Mouse (Mus musculus) CH12.LX (cell line): ENCODE data around the gene Ppbp. TPM values are rescaled to one million over a fixed set of nuclear protein-coding genes. Genes with fewer than 3 reads are reported as not detected.

Experiments
- DNase-seq: peaks from one replicate; pipeline ENCODE4 v3.0.0-alpha.2; 2013; ENCODE audit errors: extremely low read depth
- H3K27ac ChIP-seq: 2 replicates; pipeline ENCODE4 v1.5.1; 2012; ENCODE audit warnings: low read depth, mild to moderate bottlenecking, control low read depth, moderate library complexity; ENCODE audit not compliant: insufficient read depth
- H3K27me3 ChIP-seq: replicated peaks from 2 replicates; pipeline ENCODE3; 2012; ENCODE audit warnings: inconsistent platforms
- H3K36me3 ChIP-seq, 2 experiments: replicated peaks in 1 of 2; 2 replicates each; pipeline versions ENCODE3 to v1.6.1; 2012; ENCODE audit warnings: inconsistent platforms in 1 of 2, low read length in 1 of 2, mild to moderate bottlenecking in 1 of 2, mixed read lengths in 1 of 2, moderate library complexity in 1 of 2; ENCODE audit not compliant: control insufficient read depth in 1 of 2, insufficient read depth in 1 of 2
- H3K4me1 ChIP-seq, 2 experiments: 2 replicates each; pipeline ENCODE4 v1.6.1; 2012; ENCODE audit warnings: inconsistent platforms in 1 of 2, moderate library complexity in 1 of 2; ENCODE audit not compliant: insufficient read depth in 2 of 2, control insufficient read depth in 1 of 2
- H3K4me2 ChIP-seq: 2 replicates; pipeline ENCODE4 v1.6.1; 2012; ENCODE audit warnings: low read depth, mild to moderate bottlenecking, control low read depth; ENCODE audit not compliant: poor library complexity, insufficient read depth, severe bottlenecking
- H3K4me3 ChIP-seq, 3 experiments: fragments of 150-350 bp in 1 of 3; sonication (generic) in 1 of 3; replicated peaks in 1 of 3; 2 replicates each; pipeline versions ENCODE3 to v1.5.1; 2011 to 2012; ENCODE audit warnings: low read depth in 2 of 3, low read length in 2 of 3, mild to moderate bottlenecking in 2 of 3, moderate library complexity in 2 of 3, control low read depth in 1 of 3, improper control_type of control experiment in 1 of 3, inconsistent platforms in 1 of 3, mixed read lengths in 1 of 3; ENCODE audit not compliant: poor library complexity in 1 of 3
- H3K79me2 ChIP-seq: replicated peaks from 2 replicates; pipeline ENCODE4 v1.6.1; 2012; ENCODE audit warnings: mild to moderate bottlenecking, moderate library complexity; ENCODE audit not compliant: control insufficient read depth, poor library complexity, insufficient read depth, severe bottlenecking; ENCODE audit errors: extremely low read depth
- H3K9ac ChIP-seq: 2 replicates; pipeline ENCODE4 v1.6.1; 2012; ENCODE audit warnings: low read depth, mild to moderate bottlenecking, control low read depth, moderate library complexity; ENCODE audit not compliant: insufficient read depth
- H3K9me3 ChIP-seq: replicated peaks from 2 replicates; pipeline ENCODE3; 2012; ENCODE audit warnings: low read length, inconsistent platforms, mixed read lengths
- BHLHE40 ChIP-seq: IDR thresholded peaks from 2 replicates; pipeline ENCODE4 v1.6.1; 2011; ENCODE audit warnings: mild to moderate bottlenecking, low read depth, low read length, improper control_type of control experiment
- CHD1 ChIP-seq: IDR thresholded peaks from 2 replicates; pipeline ENCODE4 v1.6.1; 2012; ENCODE audit warnings: low read depth, low read length, improper control_type of control experiment, inconsistent platforms
- CTCF ChIP-seq, 2 experiments: IDR thresholded peaks in 1 of 2; conservative IDR thresholded peaks in 1 of 2; 2 replicates each; pipeline ENCODE4 v1.5.1; 2011 to 2012; ENCODE audit warnings: low read depth in 2 of 2, low read length in 2 of 2, improper control_type of control experiment in 1 of 2, inconsistent platforms in 1 of 2, mild to moderate bottlenecking in 1 of 2, moderate library complexity in 1 of 2
- ELF1 ChIP-seq: IDR thresholded peaks from 2 replicates; pipeline ENCODE4 v1.6.1; 2014; ENCODE audit warnings: low read depth, mild to moderate bottlenecking, inconsistent platforms, low read length, improper control_type of control experiment
- IRF4 ChIP-seq: IDR thresholded peaks from 2 replicates; pipeline ENCODE4 v1.6.1; 2014; ENCODE audit warnings: low read depth, mild to moderate bottlenecking, inconsistent platforms, low read length, improper control_type of control experiment
- JUND ChIP-seq: conservative IDR thresholded peaks from 2 replicates; pipeline ENCODE4 v1.6.1; 2011; ENCODE audit warnings: low read depth, low read length, improper control_type of control experiment
- MAFK ChIP-seq: IDR thresholded peaks from 2 replicates; pipeline ENCODE4 v1.6.1; 2011; ENCODE audit warnings: low read length, improper control_type of control experiment; ENCODE audit not compliant: insufficient replicate concordance
- MAZ ChIP-seq: IDR thresholded peaks from 2 replicates; pipeline ENCODE4 v1.6.1; 2012; ENCODE audit warnings: low read depth, mild to moderate bottlenecking, inconsistent platforms, low read length, improper control_type of control experiment, moderate library complexity
- MXI1 ChIP-seq: IDR thresholded peaks from 2 replicates; pipeline ENCODE4 v1.6.1; 2011; ENCODE audit warnings: mild to moderate bottlenecking, low read depth, low read length, improper control_type of control experiment
- NRF1 ChIP-seq: IDR thresholded peaks from 2 replicates; pipeline ENCODE4 v1.6.1; 2014; ENCODE audit warnings: low read depth, mild to moderate bottlenecking, inconsistent platforms, low read length, improper control_type of control experiment, moderate library complexity
- PAX5 ChIP-seq: IDR thresholded peaks from 2 replicates; pipeline ENCODE4 v1.6.1; 2012; ENCODE audit warnings: low read length, inconsistent platforms, mixed read lengths
- POLR2A ChIP-seq: IDR thresholded peaks from 2 replicates; pipeline ENCODE4 v1.6.1; 2011; ENCODE audit warnings: low read depth, mild to moderate bottlenecking, improper control_type of control experiment, low read length
- SIN3A ChIP-seq: IDR thresholded peaks from 2 replicates; pipeline ENCODE4 v1.6.1; 2012; ENCODE audit warnings: low read length, improper control_type of control experiment, inconsistent platforms
- TCF12 ChIP-seq: IDR thresholded peaks from 2 replicates; pipeline ENCODE4 v1.6.1; 2014; ENCODE audit warnings: low read depth, mild to moderate bottlenecking, inconsistent platforms, low read length, improper control_type of control experiment
- USF2 ChIP-seq: conservative IDR thresholded peaks from 2 replicates; pipeline ENCODE4 v1.6.1; 2011; ENCODE audit warnings: low read depth, low read length, improper control_type of control experiment
- ZC3H11A ChIP-seq: IDR thresholded peaks from 2 replicates; pipeline ENCODE4 v1.6.1; 2012; ENCODE audit warnings: low read depth, mild to moderate bottlenecking, inconsistent platforms, low read length, improper control_type of control experiment
- ZNF384 ChIP-seq: IDR thresholded peaks from 2 replicates; pipeline ENCODE4 v1.6.1; 2012; ENCODE audit warnings: low read depth, low read length, improper control_type of control experiment, inconsistent platforms
- dilution Hi-C: fragments of 300-500 bp; cut with MboI; formaldehyde crosslinking; loops from 2 replicates; pipeline ENCODE4 v1.14.3; 2020; ENCODE audit warnings: low sequenced_read_pairs; ENCODE audit not compliant: extremely low pct_unique_long_range_greater_than_20kb, extremely low pct_ligation_motif_present
- in situ Hi-C: fragments of 300-500 bp; cut with MboI; formaldehyde crosslinking; loops from 3 replicates; pipeline ENCODE4 v1.14.3; 2019; ENCODE audit warnings: low sequenced_read_pairs, low pct_ligation_motif_present, low pct_unique_long_range_greater_than_20kb, mixed read lengths
- polyA plus RNA-seq: library from polyadenylated mRNA; unstranded; fragments of >175 nt; gene quantifications from 2 replicates; pipeline ENCODE4 v1.2.1, GENCODE M21; 2012; ENCODE audit warnings: low read depth; ENCODE audit not compliant: insufficient read length
- total RNA-seq, 2 experiments: library from RNA; depleted of rRNA; stranded (reverse); fragments of 300-350 nt in 1 of 2; fragments of >200 nt in 1 of 2; gene quantifications; 2 replicates each; pipeline ENCODE4 v1.2.3; 2012 to 2014

The Ppbp gene
- total and polyA plus RNA-seq, 3 experiments = not detected

- Histone ChIP-seq H3K9me3 (no peaks in the 10 kb centered on the region), H3K27me3 (no peaks in the 10 kb centered on the region), H3K4me3 (no peak overlapping the region), H3K79me2 (no peaks in the 10 kb centered on the region), H3K4me2 (no peak overlapping the region), H3K9ac (no peak overlapping the region), H3K27ac (no peak overlapping the region), H3K36me3 (no peaks in the 10 kb centered on the region), H3K4me1 (peaks cover 2 to 15% of the 10 kb centered on the region in 2 experiments; a peak in 3 of 4 replicates)
- in situ Hi-C loops (no loop called here), dilution Hi-C loops (no loop called here)
- no peak for TF ChIP-seq BHLHE40
- TF ChIP-seq TCF12 = no peak
- TF ChIP-seq MAZ = no peak
- TF ChIP-seq CTCF (conservative IDR thresholded peaks at IDR 0.05 in 1 of 2, IDR thresholded peaks at IDR 0.05 in 1 of 2; ENCODE audit: low read depth in 2 of 2, low read length in 2 of 2) = no peak
- TF ChIP-seq MXI1 = no peak
- no peak for TF ChIP-seq SIN3A
- no peak for TF ChIP-seq USF2
- no peak for TF ChIP-seq ZNF384
- TF ChIP-seq CHD1 = no peak
- no peak for TF ChIP-seq POLR2A
- TF ChIP-seq MAFK = no peak
- TF ChIP-seq IRF4 = no peak
- TF ChIP-seq ZC3H11A = no peak
- TF ChIP-seq ELF1 = no peak
- no peak for TF ChIP-seq JUND
- TF ChIP-seq PAX5 = no peak
- no peak for TF ChIP-seq NRF1
- DNase-seq = no peak
Observed at GRCm38 (mm10) chr5:90753934-90754333, 14.4 kb upstream of the Ppbp start.

GRCm38 (mm10) chr5:90758020-90758605 is 10.2 kb upstream of the Ppbp start:
- no peak overlapping the region for H3K27ac ChIP-seq
- H3K4me2 ChIP-seq = no peak overlapping the region
- no peak for TF ChIP-seq ZC3H11A
- no peak for TF ChIP-seq SIN3A
- TF ChIP-seq MAFK = peak; percentile 71
- no peak for TF ChIP-seq USF2
- no peak overlapping the region for H3K9ac ChIP-seq
- H3K79me2 ChIP-seq = no peaks in the 10 kb centered on the region
- in situ Hi-C loops = no loop called here
- H3K4me1 ChIP-seq = peaks cover 2 to 34% of the 10 kb centered on the region in 2 experiments; a peak in 3 of 4 replicates
- no peaks in the 10 kb centered on the region for H3K9me3 ChIP-seq
- DNase-seq = no peak
- dilution Hi-C loops = no loop called here
- H3K4me3 ChIP-seq = no peak overlapping the region
- H3K27me3 ChIP-seq = no peaks in the 10 kb centered on the region
- H3K36me3 ChIP-seq = no peaks in the 10 kb centered on the region
